Mouse (Mus musculus) kidney, adult 9 months (tissue): ENCODE measurements at regions not wholly inside any gene's neighbourhood (a gene's known extent, or its start where the extent isn't known, plus 50 kb on each side); places are given as distances from the start of the nearest gene placed in this dataset.

ENCODE experiments used
- DNase-seq: peaks from one replicate; pipeline ENCODE4 v3.0.0; 2022

- DNase-seq = no peak
Measured at GRCm38 (mm10) chr13:52436756-52437155, 94.3 kb downstream of the Diras2 start.

GRCm38 (mm10) chr13:52445513-52445912 lies 85.6 kb downstream of the Diras2 start:
- no peak for DNase-seq

DNA sequence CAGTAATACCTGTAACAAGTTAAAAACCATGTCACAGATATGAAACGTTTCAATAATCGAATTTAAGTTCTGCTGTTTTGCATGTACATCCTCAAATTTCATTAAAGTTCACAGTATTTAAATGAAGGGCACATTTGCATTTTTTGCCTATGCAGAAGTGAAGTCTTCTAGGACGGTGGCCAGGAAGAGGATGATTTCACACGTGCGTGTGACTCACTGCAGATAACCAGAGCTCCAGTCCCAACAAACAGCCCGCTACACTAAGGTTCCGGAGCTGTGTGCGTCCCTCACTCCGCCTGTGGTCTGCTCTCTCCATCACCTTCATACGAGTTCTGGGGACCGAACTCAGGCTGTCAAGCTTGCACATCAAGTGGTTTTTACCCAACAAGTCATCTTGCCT lies 82.2 kb downstream of the Diras2 start:
- DNase-seq = no peak

DNA sequence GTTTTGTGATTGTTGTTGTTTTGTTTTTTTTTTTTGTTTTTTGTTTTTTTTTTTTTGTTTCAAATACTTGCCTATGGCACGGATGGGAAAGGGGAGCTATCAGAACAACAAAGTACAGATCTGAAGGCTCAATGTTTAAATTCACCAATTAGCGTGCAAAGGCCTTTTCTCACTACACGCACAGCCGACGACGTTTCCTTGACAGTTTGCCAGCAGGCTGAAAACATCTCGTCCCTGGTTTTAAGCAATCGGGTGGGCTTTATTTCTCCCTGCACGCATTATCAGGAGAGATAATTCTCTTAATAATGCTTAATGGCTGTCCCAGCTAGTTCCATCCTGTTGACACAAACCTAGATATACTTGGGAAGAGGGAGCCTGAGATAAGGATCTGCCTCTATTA lies 79.6 kb downstream of the Diras2 start:
- DNase-seq = no peak

DNA sequence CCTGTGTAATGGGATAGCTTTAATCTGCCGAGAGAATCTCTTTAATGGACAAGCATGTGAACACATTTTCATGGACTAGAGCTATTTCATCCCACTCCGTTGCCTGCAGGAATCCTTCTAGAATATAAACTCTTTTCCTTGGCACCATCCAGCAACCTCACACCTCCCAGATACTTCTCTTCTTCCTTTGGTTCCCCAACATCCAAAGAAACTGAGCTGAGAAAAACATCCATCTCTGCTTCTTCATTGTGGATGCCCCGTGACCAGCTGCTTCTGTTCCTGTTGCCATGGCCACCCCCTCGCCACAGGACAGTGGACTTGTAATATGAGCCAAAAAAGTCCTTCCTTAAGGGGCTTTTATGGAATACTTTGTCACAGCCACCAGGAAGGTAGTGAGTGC lies 78.8 kb downstream of the Diras2 start:
- no peak for DNase-seq
